Mouse (Mus musculus) 3T3-L1 (cell line): ENCODE results near the gene Ssr4.

Experiments used
- DNase-seq: peaks from one replicate; pipeline ENCODE4 v3.0.0-alpha.2; 2015; ENCODE audit warnings: low read depth, low spot score

Gene Ssr4

DNA sequence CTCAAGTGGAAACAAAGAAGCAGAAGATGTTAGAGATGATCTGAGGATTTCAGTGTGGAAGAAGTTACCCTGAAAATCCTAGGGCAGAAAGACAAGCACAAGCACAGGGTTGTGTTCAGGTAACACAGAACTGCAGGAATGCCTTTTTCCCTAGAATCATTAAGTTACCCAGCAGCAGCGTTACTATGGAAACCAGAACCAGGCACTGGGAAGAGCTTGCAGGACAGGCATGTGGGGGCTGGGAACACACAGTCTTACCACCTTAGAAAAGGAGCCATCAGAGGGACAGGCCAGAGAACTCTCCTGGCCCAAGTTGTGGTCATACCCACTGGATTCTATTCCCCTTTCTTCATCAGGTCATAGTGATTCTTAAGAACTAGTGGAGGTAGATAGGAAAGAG lies 19.0 kb downstream of the Ssr4 start:
- DNase-seq: no peak

DNA sequence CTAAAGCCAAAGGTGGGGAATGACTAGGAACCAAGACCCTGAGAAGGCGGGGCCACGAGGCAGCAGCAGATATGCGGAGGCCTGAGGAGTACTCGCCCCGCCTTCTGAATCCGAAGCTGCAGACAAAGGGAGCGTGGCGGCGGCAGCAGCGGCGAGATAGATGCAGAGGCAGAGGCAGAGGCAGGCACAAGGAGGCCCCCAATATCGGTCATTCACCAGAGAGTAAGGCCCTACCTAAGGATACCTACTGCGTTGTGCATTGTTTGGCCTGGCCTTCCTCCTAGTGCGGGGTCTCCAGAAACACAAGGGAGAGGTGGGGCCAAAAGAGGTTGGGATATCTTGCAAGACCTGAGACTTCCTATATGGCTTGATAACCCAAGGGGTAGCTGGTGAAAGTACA lies 28.2 kb downstream of the Ssr4 start:
- DNase-seq: no peak

DNA sequence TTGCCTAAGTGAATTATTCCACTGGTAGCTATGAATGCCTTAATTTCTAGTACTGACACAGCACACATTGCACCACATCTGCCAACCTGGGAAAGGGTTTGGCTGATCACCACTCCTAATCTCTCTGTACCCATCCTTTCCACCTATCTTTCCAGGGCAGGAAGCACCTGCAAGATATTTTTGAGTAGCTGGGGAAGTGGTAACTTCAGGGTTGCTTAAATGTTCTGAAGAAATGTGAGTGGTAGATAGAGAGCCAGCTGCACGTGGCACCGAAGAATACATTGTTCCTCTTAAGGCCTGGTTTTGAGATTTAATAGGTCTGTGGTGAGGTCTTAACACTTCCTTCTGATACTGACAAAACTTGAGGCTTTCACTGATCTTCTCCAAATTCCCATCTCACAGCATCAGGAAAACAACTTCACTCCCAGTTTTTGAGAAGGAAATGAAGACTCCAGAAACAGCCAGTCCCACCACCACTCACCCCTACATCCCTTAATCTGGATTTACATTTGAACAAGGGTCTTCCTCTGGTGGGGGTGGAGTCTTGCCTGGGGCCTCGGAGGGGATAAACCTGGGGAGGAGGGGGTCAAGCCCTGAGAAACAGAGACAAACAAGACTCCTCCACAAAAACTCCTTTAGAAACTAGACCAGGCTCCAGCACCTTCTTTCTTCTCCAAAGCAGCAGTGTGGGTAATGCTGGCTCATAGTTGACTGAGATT lies 29.9 kb downstream of the Ssr4 start:
- DNase-seq: no peak

GRCm38 (mm10) chrX:73823747-73824146 lies 36.9 kb downstream of the Ssr4 start:
- DNase-seq: no peak

- DNase-seq: peak; percentile 50
These were observed 37.6 kb downstream of the Ssr4 start, which contains the start of gene Pdzd4 for GRCm38 (mm10) chrX:73824185-73825151. Pdzd4 (minus strand) TSS chrX:73824969.

GRCm38 (mm10) chrX:73835731-73836130 lies 48.9 kb downstream of the Ssr4 start:
- no peak for DNase-seq

GRCm38 (mm10) chrX:73836691-73837090 lies 49.9 kb downstream of the Ssr4 start:
- peak; percentile 64 for DNase-seq
